Mouse (Mus musculus) large intestine, adult 2 months (tissue): Measurements from ENCODE around the gene Madcam1. TPM values are rescaled to one million over a fixed set of nuclear protein-coding genes. Genes with fewer than 3 reads are reported as not detected.
"Not testable (repeated sequence)": the region's sequence is repeated elsewhere in the genome, so short reads cannot be mapped to it uniquely, and the experiment has no call there.

ENCODE experiments used
- DNase-seq: peaks from one replicate; pipeline ENCODE4 v3.0.0-alpha.2; 2012; ENCODE audit warnings: low read depth, low spot score
- WGBS: fragments of 180-500 bp; shearing (Covaris S2); methylation state at CpG from one replicate; pipeline ENCODE4 v1.1.7; 2018; 5-methylcytosine and 5-hydroxymethylcytosine counted together
- polyA plus RNA-seq: library from polyadenylated mRNA; depleted of rRNA; stranded (reverse); fragments of >200 nt; gene quantifications from 2 replicates; pipeline ENCODE4 v1.2.3, GENCODE M21; 2012

Gene Madcam1
- polyA plus RNA-seq, 1 experiment, result 17.1 TPM

DNA sequence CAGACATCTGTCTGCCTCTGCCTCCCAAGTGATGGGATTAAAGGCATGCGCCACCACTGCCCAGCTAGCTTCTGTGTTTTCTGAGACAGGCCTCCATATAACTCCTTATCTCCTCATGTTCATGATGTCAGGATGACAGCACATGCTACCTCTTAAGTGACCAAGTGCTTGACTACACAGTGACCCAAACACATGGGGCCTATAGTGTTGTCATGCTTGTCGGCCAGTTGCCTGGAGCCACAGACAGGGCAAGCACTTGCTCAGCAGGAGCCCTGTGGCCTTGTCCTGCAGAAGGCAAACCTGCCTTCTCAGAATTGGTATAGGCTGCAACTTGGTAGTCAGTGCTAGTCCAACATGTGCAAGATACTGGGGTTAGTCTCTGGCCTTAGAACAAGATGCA, 21.9 kb downstream of the Madcam1 start:
- 92% methylated on average over 2 of the region's 2 CpGs for WGBS
- no peak for DNase-seq

DNA sequence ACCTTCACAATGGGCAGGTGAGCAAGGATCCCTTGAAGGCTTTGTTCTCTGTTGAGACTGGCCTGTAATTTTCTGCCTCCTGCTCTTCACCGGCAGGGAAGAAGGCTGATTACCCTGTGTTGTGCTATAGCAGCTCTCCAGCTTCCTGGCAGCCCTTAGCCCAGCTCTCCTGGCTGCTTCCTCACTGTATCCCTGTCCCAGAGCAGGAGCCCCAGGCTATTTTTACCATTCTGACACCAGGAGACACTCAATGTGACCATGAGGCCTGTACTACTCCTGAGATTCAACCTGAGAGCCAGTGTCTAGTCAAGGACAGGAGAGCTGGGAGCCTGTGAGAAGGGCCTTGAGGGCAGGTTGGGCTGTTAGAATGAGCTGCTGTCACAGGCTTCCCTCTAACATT, 22.3 kb downstream of the Madcam1 start:
- WGBS, result 91% methylated on average over 1 of the region's 1 CpGs
- DNase-seq, result no peak

GRCm38 (mm10) chr10:79687513-79687912, 23.2 kb downstream of the Madcam1 start:
- 87% methylated on average over 6 of the region's 6 CpGs for WGBS

DNA sequence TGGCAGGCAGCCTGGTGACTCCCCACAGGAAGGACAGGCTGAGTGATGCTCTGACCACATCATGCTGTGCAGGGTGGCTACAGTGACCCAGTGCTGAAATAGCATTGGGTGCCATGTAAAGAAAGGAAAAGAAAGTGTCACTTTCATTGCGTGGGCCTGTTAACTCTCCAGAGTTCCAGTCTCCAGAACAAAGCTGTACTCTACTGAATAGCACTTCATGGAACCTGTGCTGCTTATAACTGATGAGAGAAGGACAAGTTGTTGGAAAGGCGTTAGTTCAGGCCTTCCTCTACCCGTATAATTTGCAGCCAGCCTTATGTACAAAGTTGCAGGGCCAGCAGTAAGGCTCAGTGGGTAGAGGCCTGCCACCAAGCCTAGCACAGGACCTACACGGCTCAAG, 24.4 kb downstream of the Madcam1 start, which contains the start of gene Gzmm:
TSS of gene Gzmm (plus strand) at position 301 of the 400 bp plus-strand sequence.
- WGBS, result 71% methylated on average over 4 of the region's 4 CpGs

More at GRCm38 (mm10) chr10:79687513-79687912, 23.2 kb downstream of the Madcam1 start:
- DNase-seq, result no peak

GRCm38 (mm10) chr10:79689178-79689577, 24.8 kb downstream of the Madcam1 start:
- DNase-seq, result no peak
- 90% methylated on average over 3 of the region's 3 CpGs for WGBS

More for the DNA sequence above, 24.4 kb downstream of the Madcam1 start, which contains the start of gene Gzmm:
- DNase-seq, result no peak

- 100% methylated on average over 2 of the region's 2 CpGs for WGBS
- no peak for DNase-seq
Measured at GRCm38 (mm10) chr10:79691986-79692548, 27.7 kb downstream of the Madcam1 start.

DNA sequence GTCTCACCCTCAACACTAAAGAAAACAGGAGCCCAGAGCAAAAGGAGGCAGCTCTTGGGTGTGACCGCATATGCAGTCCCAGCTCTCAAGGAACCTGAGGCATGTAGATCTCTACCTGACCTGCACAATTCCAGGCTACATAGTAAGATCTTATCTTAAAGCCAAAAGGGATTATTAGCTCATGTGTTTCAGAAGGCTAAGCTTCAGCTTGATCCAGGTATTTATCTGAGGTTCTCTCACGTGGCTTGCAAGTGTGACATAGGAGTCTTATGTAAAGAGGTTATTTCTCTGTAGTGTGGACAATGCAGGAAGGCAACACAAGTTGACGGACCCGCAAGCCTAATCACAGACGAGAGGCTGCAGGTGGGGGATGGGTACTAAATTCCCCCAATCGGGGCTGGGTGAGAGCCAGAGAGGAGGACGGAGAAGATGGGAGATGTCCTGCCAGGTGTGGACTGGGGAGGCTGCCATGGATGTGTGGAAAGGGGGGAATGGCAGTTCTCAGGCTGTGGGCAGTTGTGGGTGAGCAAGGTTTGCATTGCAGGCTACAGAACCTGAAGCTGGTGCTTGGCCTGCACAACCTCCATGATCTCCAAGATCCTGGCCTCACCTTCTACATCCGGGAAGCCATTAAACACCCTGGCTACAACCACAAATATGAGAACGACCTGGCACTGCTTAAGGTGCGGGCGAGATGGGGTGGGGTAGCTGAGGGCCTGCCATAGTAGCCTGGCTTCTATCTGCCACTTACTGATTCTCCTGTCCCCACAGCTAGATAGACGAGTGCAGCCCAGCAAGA, 29.4 kb downstream of the Madcam1 start:
- DNase-seq, result no peak
- 73% methylated on average over 12 of the region's 12 CpGs for WGBS

- WGBS, result 85% methylated on average over 6 of the region's 6 CpGs
Measured at GRCm38 (mm10) chr10:79694379-79694655, 30.0 kb downstream of the Madcam1 start.

DNA sequence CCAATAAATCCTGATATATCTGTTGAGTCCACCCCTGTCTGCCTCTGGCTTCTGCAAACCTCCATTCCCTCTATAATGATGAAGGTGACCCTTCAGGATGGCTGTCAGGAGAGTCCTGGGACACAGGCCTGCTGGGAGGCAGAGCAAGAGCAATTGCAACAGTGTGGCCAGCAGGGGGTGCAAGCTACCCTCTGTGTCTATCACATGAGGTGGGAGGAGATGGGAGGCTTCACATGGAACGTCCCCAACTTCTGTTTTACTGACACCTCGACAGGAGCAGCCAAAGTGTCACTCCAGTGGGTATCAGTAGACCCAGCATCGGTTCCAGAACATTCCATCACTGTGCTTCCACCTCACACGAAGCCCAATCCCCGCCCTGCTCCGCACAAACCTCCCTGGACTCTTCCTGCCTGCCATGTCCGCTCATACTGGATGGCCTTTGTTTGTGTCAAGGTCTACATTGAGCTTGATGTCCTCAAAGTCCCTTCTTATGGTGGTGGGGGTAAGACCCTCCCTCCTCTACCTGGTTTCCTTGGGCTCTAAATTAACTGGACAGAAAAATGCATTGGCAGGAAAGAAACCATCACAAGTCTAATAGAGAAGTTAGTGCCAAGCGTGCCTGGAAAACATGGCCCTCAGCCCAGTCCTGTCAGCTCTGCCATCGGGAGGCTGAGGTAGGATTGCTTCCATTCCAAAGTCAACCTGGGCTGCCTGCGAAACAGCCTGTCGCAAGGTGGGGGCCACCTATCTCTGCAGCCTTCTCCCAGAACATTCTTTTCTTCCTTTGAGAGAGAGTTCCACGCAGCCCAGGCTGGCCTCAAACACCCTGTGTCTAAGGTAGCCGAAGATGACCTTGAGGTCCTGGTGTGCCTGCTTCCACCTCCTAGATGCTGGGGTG, 31.1 kb downstream of the Madcam1 start:
- 22% methylated on average over 13 of the region's 13 CpGs for WGBS
- no peak for DNase-seq

More at GRCm38 (mm10) chr10:79694379-79694655, 30.0 kb downstream of the Madcam1 start:
- no peak for DNase-seq

GRCm38 (mm10) chr10:79696129-79696651, 31.8 kb downstream of the Madcam1 start:
- WGBS, result 17% methylated on average over 9 of the region's 9 CpGs

DNA sequence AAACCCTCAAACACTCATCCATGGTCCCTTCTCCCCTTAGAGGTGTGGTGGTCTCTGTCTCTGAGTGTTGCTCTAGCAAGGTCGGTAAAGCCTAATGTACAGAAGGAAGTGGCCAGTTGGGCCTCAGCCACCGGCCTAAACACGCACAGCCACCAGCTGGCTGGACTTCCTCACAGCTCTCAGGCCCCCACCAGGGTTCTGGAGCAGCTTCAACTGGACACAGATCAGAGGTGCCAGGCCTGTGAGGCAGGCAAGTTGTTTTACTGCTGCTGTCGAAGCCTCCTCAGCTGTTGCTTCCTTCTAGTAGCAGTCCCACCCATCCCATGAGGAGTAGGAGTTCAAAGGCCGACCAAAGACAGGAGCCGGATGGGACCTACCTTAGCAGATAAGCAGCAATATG, 33.6 kb downstream of the Madcam1 start:
- WGBS, result 11% methylated on average over 6 of the region's 6 CpGs

More at GRCm38 (mm10) chr10:79696129-79696651, 31.8 kb downstream of the Madcam1 start:
- peak; percentile 83 for DNase-seq

GRCm38 (mm10) chr10:79698459-79698858, 34.1 kb downstream of the Madcam1 start:
- WGBS, result 84% methylated on average over 6 of the region's 6 CpGs
- no peak for DNase-seq

More for the DNA sequence above, 33.6 kb downstream of the Madcam1 start:
- no peak for DNase-seq

DNA sequence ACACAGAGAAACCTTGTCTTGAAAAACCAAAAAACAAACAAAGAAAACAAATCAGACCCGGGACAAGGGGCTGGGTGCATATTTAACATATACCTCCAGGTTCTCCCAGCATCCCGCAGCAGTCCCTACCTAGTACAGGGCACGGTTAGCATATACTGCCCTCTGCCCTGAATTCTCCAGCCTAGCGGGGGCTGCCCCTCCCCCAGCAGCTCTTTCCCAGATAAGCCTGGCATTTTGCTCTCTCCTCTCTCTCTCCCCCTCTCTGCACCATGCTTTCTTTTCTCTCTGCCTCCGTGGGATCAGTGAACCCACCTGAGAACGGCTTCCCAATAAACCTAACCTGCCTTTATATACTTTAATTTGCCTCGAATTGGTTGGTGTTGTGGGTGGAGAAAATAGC, 36.3 kb downstream of the Madcam1 start:
- DNase-seq, result no peak
- 30% methylated on average over 7 of the region's 7 CpGs for WGBS

GRCm38 (mm10) chr10:79701443-79702129, 37.2 kb downstream of the Madcam1 start:
- 27% methylated on average over 10 of the region's 10 CpGs for WGBS

DNA sequence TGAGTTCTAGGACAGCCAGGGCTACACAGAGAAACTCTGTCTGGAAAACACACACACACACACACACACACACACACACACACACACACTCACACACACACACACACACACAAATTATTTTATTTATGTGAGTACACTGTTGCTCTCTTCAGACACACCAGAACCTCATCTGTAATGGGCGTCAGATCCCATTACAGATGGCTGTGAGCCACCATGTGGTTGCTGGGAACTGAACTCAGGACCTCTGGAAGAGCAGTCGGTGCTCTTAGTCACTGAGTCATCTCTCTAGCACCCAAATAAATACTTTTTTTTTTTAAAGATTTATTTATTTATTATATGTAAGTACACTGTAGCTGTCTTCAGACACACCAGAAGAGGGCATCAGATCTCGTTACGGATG, 38.6 kb downstream of the Madcam1 start:
- WGBS, result 68% methylated on average over 4 of the region's 4 CpGs
- not testable (repeated sequence) for DNase-seq

More at GRCm38 (mm10) chr10:79701443-79702129, 37.2 kb downstream of the Madcam1 start:
- DNase-seq, result no peak

DNA sequence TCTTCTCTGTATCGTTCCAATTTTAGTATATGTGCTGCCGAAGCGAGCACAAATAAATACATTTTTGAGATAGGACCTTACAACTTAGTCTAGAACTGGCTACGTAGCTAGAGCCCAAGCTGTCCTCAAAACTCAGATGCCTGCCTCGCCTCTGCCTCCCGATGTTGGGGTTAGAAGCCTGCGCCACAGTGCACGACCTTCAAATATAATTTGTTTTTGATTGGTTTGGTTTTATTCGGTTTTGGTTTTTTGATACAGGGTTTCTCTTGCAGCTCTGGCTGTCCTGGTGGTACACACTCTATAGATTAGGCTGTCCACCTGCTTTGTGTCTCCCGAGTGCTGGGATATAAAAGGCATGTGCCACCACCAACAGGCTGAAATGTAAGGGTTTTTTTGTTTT, 39.2 kb downstream of the Madcam1 start:
- WGBS, result 79% methylated on average over 10 of the region's 10 CpGs

DNA sequence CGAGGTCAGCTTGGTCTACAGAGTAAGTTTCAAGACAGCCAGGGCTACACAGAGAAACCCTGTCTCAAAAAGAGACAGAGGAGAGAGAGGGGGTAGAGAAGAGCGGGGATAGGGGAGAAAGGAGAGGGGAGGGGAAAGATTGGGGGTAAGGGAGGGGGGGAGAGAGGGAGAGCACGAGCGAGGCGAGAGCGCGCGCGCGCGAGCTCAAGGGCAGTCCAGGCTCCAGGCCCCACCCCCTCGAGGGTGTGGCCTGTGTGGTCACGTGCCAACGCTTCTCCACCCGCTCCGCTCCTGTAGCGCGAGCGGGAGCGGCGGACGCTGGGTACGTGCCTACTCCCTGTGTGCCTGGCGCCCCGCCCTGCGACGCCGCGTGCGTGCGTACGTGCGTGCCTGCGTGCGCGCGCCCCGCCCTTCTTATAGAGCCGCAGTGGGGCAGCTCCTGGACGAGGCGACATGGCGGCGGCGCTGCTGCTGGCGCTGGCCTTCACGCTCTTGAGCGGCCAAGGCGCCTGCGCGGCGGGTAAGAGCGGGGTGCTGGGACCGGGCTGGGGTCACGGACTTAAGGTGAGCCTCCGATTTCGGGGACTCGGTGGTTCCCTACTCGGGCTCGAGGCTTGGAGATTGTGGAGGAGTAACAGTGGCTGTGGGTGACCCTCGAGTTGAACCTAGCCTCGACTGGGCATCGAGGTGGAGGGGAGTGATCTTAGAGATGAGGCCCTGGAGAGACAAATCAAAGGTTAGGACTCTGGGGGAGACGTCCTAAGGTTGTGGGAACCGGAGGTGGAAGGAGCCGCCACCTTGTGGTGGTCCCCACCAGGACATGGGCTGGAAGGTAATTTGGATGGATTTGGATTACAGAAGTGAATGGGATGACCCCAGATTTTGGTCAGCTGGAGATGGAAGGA, 40.0 kb downstream of the Madcam1 start, which contains the start of gene Bsg:
TSS of gene Bsg (plus strand) at position 427 of the 905 bp plus-strand sequence.
- under 1% methylated on average over 65 of the region's 65 CpGs for WGBS
- DNase-seq, result peak; percentile 95

More for the DNA sequence above, 39.2 kb downstream of the Madcam1 start:
- no peak for DNase-seq

- under 1% methylated on average over 10 of the region's 10 CpGs for WGBS
- DNase-seq, result no peak
Measured at GRCm38 (mm10) chr10:79704970-79705360, 40.6 kb downstream of the Madcam1 start.
